Mouse (Mus musculus) layer of hippocampus, postnatal 10 days (tissue): Measurements from ENCODE around the gene Ypel5. TPM values are rescaled to one million over a fixed set of nuclear protein-coding genes. Genes with fewer than 3 reads are reported as not detected.

ENCODE experiments used
- DNase-seq, 2 experiments: peaks; one replicate each; pipeline ENCODE4 v3.0.0; 2021; ENCODE audit warnings: low spot score in 2 of 2
- long read RNA-seq: library from polyadenylated mRNA; stranded (forward); transcript quantifications from one replicate; pipeline ENCODE4 v2.0.0, GENCODE M21; 2023
- total RNA-seq, 2 experiments: library from RNA; stranded (reverse); gene quantifications; 2 replicates each; pipeline ENCODE4 v1.2.3; 2021

Gene Ypel5
- 10 to 100 TPM; 50.3 to 51.6 TPM for total RNA-seq
- long read RNA-seq, transcript Ypel5-201 (3 exons, 3,120 nt) = major isoform, 51 of 66 reads
- long read RNA-seq, transcript Ypel5-205 (3 exons, 704 nt) = minor isoform, 5 of 66 reads
- long read RNA-seq, transcript Ypel5-202 (3 exons, 2,419 nt) = minor isoform, 5 of 66 reads
- long read RNA-seq, partial matches to known transcripts = 1 of 66 reads
- long read RNA-seq, other reads (novel, unspliced or antisense) = 4 of 66 reads

GRCm38 (mm10) chr17:72836158-72837115, at the start of gene Ypel5:
TSS of gene Ypel5 (plus strand) at chr17:72836453.
- peak; percentile 98 to 99 for DNase-seq

GRCm38 (mm10) chr17:72787886-72788436, 48.3 kb upstream of the Ypel5 start:
- DNase-seq = no peak

DNA sequence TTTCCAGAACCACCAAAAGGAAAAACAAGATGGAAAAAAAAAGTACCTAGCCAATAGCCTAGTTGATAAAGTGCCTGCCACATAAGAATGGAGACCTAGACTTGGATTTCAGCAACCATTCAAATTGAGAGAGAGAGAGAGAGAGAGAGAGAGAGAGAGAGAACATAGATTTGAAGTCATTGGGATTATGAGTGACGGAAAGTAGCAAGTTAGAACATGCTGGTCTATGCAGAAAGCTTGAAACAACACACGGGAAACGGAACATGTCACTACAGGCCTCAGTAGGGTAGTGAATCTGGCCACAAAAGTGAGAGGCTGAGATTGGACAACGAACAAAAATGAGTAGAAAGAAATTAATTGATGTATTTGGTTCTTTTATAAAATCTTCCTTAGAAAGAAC, 43.0 kb upstream of the Ypel5 start:
- DNase-seq = no peak

GRCm38 (mm10) chr17:72794660-72795059, 41.6 kb upstream of the Ypel5 start:
- DNase-seq = no peak

- no peak for DNase-seq
Observed at GRCm38 (mm10) chr17:72795392-72796047, 40.7 kb upstream of the Ypel5 start.

DNA sequence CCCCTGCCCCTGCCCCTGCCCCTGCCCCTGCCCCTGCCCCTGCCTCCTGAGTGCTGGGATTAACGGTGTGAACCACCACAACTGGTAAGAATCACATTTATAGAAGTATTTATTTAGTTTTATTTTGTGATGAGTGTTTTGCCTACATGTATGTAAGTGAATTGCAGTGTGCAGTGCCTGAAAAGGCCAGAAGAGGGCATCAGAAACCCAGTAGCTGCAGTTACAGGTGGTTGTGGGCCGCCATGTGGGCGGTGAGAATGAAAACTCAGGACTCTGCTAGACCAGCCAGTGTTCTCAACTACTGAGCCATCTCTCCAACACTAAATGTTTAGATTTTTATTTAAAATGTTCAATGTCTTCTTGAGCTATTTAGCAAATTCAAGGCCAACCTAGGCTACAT, 39.7 kb upstream of the Ypel5 start:
- DNase-seq = no peak

- DNase-seq = peak in 1 of 2 experiments; percentile 44
Observed at GRCm38 (mm10) chr17:72797867-72798266, 38.4 kb upstream of the Ypel5 start.

- DNase-seq = no peak
Observed at GRCm38 (mm10) chr17:72809942-72810654, 26.2 kb upstream of the Ypel5 start.

DNA sequence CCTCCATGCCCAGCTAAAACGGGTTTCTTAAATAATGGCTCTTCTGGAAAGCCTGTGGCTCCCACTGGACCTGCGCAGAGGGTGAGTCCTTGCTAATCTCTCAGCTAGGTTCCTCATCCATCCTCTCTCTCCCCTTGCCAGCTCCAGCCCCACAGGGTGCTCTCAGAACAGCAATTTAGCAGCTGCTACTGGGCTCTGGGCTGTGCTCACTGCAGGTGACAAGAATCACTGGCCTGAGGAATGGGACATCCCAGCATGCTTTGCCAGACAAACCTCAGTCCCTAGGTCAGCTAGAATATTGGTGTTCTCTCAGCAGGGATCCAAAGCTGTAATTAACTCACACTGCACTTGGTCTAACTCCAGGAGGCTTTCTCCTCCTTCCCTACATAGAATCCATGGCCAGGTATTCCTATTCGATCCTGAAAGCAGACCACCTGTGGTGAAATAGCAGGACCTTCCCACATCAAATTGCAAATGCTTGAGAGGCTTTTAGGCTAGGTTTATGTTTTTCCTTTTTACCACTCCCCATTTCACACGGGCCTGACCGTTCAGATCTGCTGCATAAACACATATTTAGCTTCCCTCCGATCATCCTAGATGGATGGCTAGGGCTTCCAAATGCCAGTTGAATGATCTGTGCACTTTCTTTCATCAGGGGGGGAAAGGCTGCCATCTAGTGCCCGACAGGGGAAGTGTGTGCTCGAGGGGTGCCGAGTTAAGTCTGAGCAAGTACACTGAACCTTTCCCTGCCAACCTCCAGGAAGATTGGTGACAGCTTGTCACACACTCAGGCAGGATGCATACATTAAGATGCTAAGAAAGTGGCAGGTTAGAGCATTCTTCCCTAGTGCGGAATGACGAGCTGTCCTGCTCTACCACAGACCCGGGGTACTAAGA, 22.6 kb upstream of the Ypel5 start:
- DNase-seq = peak; percentile 69 to 79

- DNase-seq = no peak
Observed at GRCm38 (mm10) chr17:72817574-72817973, 18.7 kb upstream of the Ypel5 start.

- DNase-seq = no peak
Observed at GRCm38 (mm10) chr17:72819714-72820113, 16.5 kb upstream of the Ypel5 start.

GRCm38 (mm10) chr17:72820425-72820824, 15.8 kb upstream of the Ypel5 start:
- no peak for DNase-seq

- DNase-seq = no peak
Observed at GRCm38 (mm10) chr17:72821923-72822322, 14.3 kb upstream of the Ypel5 start.

- peak in 1 of 2 experiments; percentile 10 for DNase-seq
Observed at GRCm38 (mm10) chr17:72826916-72827534, 9.2 kb upstream of the Ypel5 start.

DNA sequence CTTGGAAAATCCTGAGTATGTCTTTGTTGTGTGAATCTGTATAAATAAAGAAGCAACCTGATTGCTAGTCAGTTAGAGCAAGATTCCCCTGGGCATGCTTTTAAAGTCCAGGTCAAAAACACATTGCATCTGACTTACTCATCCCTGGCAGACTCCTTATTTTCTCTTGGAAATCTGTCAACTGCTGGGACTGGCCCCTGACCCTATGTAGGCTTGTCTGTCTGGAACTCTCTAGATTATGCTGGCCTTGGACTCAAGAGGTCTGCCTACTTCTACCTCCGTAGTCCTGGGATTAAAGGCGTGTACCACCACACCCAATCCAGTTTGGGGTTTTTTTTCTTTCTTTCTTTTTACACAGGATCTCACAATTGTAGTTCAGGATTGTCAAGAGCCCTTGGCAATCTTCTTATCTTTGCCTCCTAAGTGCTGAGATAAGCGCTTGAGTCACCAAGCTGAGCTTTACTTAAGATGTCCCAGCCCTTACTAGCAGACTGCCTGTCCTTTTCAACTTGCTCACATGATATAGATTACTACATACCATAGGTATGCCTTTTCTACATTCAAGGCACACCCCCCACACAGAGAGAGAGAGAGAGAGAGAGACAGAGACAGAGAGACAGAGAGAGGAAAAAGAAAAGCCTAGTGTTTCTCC, 8.1 kb upstream of the Ypel5 start:
- no peak for DNase-seq

DNA sequence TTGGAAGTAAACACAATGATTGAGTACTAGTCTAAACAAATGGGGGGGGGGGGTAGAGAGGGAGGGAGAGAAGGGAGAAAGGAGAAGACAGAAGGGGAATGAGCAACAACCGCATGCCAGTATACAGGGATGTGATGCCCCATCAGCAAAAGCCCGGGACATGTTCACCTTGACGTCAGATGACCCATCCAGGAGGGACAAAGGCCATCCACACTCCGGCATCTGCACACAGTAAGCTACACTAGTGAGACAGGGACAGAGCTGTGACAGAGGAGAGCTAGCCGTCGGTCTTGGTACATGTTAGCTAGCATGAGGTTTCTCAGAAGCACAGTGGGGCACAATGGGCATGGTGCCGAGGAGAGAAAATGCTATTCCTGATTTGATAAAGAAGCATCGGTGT, 7.6 kb upstream of the Ypel5 start:
- no peak for DNase-seq

DNA sequence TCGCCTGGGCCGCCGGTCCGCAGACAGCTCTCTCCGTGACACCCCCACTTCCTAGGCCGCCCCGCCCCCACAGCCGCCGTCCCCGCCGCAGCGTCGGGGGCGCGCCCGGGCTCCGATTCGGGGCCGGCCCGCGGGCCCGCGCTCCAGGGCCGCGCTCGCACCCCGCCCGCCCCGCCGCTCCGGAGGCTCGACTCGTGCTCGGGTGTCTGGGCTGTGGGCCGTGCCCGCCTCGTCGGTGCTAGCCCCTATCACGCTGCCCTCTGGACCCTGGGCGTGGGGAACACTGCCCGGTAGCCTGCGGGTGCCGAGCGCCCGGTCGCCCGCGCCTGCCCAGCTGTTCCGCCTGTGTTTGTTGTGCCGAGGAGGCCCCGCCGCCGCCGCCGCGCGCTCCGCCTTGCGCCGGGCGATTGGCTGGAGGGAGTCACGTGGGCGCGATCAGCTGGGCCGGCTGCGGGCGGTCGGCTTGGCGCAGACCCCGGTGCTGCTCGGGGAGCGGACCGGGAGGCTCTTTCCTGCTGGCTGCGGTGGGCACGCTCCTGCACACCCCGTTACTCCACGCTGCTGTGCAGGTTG, 973 bp downstream of the Ypel5 start:
- DNase-seq = peak; percentile 90 to 95

- no peak for DNase-seq
Observed at GRCm38 (mm10) chr17:72837824-72838474, 1.7 kb downstream of the Ypel5 start.
